Mouse (Mus musculus) urinary bladder, postnatal 10 days (tissue): ENCODE measurements around the gene Nectin4.

Source experiments
- DNase-seq: peaks from one replicate; pipeline ENCODE4 v3.0.0; 2022; ENCODE audit warnings: low spot score

Gene Nectin4

GRCm38 (mm10) chr1:171360253-171360652, 9.6 kb upstream of the Nectin4 start:
- DNase-seq, result no peak

DNA sequence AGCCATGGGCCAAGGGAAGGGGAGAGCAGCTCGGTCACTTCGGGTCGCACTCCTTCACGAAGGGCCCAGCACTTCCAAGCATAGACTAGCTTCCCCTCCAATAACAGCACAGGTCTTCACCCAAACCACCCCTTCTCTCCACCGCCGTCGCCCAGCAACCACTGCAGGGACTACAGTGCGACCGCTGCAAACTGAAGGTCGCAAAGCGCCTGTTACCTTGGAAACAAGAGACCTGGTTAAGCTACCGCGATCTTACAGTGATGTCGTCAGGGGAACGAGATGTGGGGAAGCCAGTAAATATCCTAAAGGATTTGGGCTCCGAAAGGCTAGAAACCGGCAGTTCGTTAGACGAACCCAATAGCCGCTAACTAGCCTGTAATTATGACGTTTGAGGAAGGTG, 9.2 kb upstream of the Nectin4 start, which contains the start of gene Klhdc9:
Klhdc9 (minus strand) TSS at position 143 of the 400 bp plus-strand sequence.
- DNase-seq, result peak; percentile 69

GRCm38 (mm10) chr1:171361106-171362103, 8.5 kb upstream of the Nectin4 start:
- no peak for DNase-seq

GRCm38 (mm10) chr1:171365934-171366333, 4.0 kb upstream of the Nectin4 start:
- no peak for DNase-seq

DNA sequence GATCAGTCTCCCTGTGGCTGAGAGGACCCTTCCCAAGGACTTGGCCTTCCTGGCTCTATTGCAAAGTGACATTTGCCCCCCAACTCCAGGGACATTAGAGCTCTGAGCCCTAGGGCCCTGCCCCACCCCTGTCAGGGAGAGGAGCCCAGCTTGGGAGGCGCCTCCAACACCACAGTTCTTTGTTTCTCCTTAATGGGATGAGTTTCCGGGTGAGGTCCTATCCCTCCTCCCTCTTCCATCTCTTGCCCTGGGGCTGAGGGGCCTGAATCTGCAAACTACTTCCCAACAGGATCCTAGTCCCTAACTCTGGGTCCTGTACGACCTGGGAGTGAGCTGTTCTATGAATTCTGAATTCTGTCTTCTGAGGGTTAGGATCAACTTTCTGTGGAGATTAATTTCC, 3.0 kb downstream of the Nectin4 start:
- no peak for DNase-seq

- no peak for DNase-seq
Observed at GRCm38 (mm10) chr1:171373946-171374345, 4.0 kb downstream of the Nectin4 start.

- DNase-seq, result peak; percentile 64
Observed at GRCm38 (mm10) chr1:171375646-171376097, 5.8 kb downstream of the Nectin4 start.

GRCm38 (mm10) chr1:171378298-171378697, 8.4 kb downstream of the Nectin4 start:
- DNase-seq, result no peak

- no peak for DNase-seq
Observed at GRCm38 (mm10) chr1:171379935-171380599, 10.2 kb downstream of the Nectin4 start.

- no peak for DNase-seq
Observed at GRCm38 (mm10) chr1:171382096-171382620, 12.3 kb downstream of the Nectin4 start.

DNA sequence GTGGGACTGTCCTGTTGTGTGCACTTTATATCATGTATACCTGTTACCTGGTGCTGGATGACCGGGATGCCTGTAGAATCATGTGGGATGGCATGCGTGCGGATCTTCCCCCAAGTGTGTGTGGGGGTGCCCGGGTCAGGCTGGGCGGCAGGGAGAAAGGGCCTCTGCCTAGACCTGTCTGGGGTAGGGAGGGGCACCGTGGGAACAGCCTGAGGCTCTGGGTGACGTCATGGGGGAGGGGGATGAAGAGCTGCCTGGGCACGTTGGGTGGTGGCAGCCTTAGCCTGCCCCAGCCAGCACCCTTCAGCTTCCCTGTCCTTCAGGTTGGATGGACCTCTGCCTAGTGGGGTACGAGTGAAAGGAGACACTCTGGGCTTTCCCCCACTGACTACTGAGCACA, 14.5 kb downstream of the Nectin4 start:
- DNase-seq, result no peak

DNA sequence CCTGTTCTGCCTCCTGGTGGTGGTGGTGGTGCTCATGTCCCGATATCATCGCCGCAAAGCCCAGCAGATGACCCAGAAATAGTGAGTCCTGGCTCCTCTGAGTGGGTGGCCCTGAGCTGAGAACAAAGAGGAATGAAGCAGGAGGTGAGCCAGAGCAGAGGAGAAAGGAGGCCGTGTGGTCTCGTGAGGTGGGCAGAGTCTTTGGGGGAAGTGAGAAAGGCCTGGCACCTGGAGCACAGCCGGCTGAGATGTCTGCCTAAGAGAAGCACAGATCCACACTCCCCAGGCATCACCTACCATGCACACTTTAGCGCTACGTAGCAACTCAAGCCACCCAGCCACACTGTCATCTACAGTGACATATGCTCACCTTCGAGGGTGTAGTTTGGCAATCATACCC, 15.3 kb downstream of the Nectin4 start:
- no peak for DNase-seq

- no peak for DNase-seq
Observed at GRCm38 (mm10) chr1:171387099-171387498, 17.2 kb downstream of the Nectin4 start.

DNA sequence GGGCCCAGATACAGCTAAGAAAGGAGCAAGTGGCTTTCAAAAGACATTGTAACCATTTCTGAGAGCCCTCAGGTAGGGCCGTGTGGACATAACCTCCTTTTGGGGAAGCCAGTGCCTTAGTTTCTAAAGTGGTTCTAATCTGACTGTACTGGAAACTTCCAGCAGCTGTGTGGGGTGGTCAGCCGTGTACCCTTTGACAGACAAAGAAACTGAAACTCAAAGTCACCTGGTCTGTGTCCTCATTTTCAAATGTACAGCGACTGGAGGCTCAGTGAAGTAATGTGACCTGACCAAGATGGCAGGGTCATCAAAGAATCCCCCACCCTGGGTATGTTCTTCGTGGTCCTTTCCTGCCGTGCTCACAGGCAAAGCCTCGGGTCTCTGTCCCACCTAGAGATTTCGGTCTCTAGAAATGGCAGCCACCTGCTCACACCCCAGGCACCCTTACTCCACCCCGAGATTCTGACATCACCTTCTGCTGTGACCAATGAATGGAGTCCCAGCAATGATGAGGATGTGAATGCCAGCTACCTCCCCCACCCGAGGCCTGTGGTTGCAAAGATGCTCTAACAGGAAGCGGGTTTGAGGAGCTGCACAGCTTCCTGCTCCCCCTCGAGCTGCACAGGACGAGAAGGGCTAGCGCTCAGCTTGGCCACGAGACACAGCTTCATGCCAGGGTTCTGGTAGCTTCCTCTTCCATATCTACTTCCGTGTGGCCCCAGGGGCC, 18.6 kb downstream of the Nectin4 start, which contains the start of gene Arhgap30:
Arhgap30 (plus strand) TSS at position 579 of the 727 bp plus-strand sequence.
- DNase-seq, result no peak

- no peak for DNase-seq
Observed at GRCm38 (mm10) chr1:171390101-171390500, 20.2 kb downstream of the Nectin4 start.

GRCm38 (mm10) chr1:171401821-171402220, 31.9 kb downstream of the Nectin4 start:
- DNase-seq, result no peak

DNA sequence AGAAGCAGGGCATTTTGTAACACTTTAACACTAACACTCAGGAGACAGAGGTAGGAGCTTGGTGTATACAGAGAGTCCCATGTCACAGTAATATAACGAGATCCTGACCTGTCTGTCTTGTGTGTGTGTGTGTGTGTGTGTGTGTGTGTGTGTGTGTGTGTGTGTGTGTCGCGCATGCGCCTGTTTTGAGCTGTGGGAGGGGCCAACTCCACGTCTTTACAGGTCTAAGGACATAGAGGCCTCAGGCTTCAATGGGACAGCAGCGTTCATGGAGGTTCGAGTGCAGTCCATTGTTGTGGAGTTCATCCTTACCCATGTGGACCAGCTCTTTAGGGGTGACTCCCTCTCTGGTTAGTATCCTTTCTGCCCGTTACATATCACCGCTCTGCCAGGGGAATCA, 33.1 kb downstream of the Nectin4 start:
- no peak for DNase-seq

DNA sequence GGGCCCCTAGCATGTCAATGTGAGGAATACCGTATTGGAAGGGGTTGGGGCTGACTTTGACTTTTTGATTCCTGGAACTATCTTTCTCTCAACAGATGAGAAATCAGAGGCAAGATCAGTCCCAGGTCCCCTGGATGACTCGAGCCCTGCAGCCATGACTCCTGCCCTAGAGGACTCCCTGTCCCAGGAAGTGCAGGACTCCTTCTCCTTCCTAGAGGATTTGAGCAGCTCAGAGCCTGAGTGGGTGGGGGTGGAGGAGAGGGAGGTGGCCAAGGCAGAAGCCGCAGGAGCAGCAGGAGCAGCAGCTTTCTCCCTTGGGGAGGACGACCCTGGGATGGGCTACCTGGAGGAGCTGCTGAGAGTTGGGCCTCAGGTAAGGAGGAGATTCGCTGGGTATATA, 37.4 kb downstream of the Nectin4 start:
- no peak for DNase-seq

DNA sequence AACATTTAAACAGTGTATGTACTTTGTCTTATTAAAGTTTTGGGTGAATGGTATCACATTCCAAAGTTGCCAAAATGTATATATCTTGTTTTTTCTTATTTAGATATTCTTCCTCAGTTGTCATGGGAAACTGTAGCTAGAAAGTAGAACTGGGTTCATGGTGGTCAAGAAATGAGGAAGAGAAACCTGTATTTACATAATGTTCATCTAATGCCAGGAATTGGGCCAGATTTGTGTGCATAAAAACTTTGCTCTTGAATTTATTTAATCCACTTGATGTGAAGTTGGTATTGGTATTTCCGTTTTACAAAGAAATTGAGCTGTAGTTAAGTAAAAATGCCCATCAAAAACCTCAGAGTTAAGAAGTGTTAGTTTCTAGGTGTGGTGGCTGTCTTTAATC, 40.3 kb downstream of the Nectin4 start:
- no peak for DNase-seq

- DNase-seq, result peak; percentile 77
Observed at GRCm38 (mm10) chr1:171410947-171411484, 41.1 kb downstream of the Nectin4 start, which contains the start of gene Usf1. Gene Usf1, plus strand, starts transcription at chr1:171411313.

GRCm38 (mm10) chr1:171411492-171411941, 41.6 kb downstream of the Nectin4 start:
- no peak for DNase-seq
